Mouse (Mus musculus) forebrain, embryonic 11.5 days (tissue): ENCODE results near the gene Ccdc158. TPM values are rescaled to one million over a fixed set of nuclear protein-coding genes. Genes with fewer than 3 reads are reported as not detected.
A peak's percentile ranks its signal among the peaks of the same experiment; 100 is the strongest.

Source experiments
- ATAC-seq: fragments of 200-750 bp; cut with Nextera tagmentation; replicated peaks from 2 replicates; pipeline ENCODE4 v1.8.0; 2017; ENCODE audit warnings: moderate TSS enrichment; ENCODE audit not compliant: low FRiP score
- DNase-seq: peaks from one replicate; pipeline ENCODE4 v3.0.0-alpha.2; 2017; ENCODE audit warnings: low spot score
- H3K27ac ChIP-seq: fragments of 300-500 bp; sonication (generic); 2 replicates; pipeline ENCODE4 v1.5.1; 2014; ENCODE audit warnings: low read depth, low read length
- H3K27me3 ChIP-seq: fragments of 300-500 bp; sonication (generic); 2 replicates; pipeline ENCODE4 v1.6.1; 2014; ENCODE audit warnings: mild to moderate bottlenecking, low read length, mixed read lengths; ENCODE audit not compliant: control insufficient read depth, insufficient read depth
- H3K36me3 ChIP-seq: fragments of 300-500 bp; sonication (generic); 2 replicates; pipeline ENCODE4 v1.6.1; 2014; ENCODE audit warnings: mild to moderate bottlenecking, low read length, moderate library complexity, mixed read lengths; ENCODE audit not compliant: control insufficient read depth, insufficient read depth
- H3K4me1 ChIP-seq: fragments of 300-500 bp; sonication (generic); replicated peaks from 2 replicates; pipeline ENCODE4 v1.6.1; 2014; ENCODE audit warnings: low read length, mixed read lengths; ENCODE audit not compliant: control insufficient read depth, insufficient read depth
- H3K4me2 ChIP-seq: fragments of 300-500 bp; sonication (generic); 2 replicates; pipeline ENCODE4 v1.6.1; 2014; ENCODE audit warnings: low read depth, mild to moderate bottlenecking, low read length, moderate library complexity, mixed read lengths; ENCODE audit not compliant: severe bottlenecking
- H3K4me3 ChIP-seq: fragments of 300-500 bp; sonication (generic); 2 replicates; pipeline ENCODE4 v1.5.1; 2014; ENCODE audit warnings: low read depth, low read length
- H3K9ac ChIP-seq: fragments of 300-500 bp; sonication (generic); 2 replicates; pipeline ENCODE4 v1.6.1; 2014; ENCODE audit warnings: low read length
- H3K9me3 ChIP-seq: fragments of 300-500 bp; sonication (generic); 2 replicates; pipeline ENCODE4 v1.6.1; 2016; ENCODE audit warnings: low read length, mixed read lengths; ENCODE audit not compliant: control insufficient read depth
- WGBS: fragments of 180-500 bp; shearing (Covaris S2); extraction: QIAGEN DNeasy Blood & Tissue Kit; methylation state at CpG from one replicate; pipeline ENCODE4 v1.1.7; 2014; 5-methylcytosine and 5-hydroxymethylcytosine counted together
- polyA plus RNA-seq: library from polyadenylated mRNA; unstranded; fragments of >200 nt; fragmentation: Nextera tagmentation; extraction: Ambion mirVana; gene quantifications from 2 replicates; pipeline ENCODE4 v1.2.1, GENCODE M21; 2014

Ccdc158 gene
- polyA plus RNA-seq, 1 experiment from 2014 or later = 1.0 TPM

DNA sequence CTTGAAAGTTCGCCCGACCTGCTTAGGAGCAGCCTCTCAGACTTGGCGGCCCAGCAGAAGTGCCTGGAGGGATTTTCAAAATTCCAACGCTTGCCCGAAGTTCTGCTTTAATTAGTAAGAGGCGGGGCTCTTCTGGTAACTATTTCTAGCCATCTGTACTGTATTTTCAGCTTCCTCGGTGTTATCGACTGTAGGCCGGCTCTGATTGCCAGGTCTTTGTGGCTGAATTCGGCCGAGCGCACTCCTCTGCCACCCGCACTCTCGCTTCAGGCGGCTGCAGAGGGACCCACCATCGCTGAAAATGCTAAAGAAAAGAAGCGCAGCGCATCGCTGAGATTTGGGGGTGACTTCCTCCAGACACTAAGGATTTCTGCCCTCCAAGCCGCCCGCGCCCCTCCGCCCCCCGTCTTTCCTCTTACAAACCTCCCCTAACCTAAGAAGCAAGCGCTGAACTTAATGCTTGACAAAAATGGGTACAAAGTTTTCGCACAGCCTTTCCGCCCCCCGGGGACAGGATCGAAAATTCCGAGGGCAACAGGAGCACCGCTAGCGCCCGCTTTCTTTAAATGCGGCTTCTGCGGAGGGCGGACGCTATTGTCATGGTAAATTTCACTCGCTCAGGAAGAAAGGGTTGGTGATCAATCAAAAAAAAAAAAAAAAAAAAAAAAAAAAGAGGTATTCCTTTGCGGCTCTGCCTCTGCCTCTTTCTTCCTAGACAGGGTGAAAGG is 7.7 kb upstream of the Ccdc158 start:
- Histone ChIP-seq H3K4me2 (peak overlapping the region; percentile 53), H3K9ac (peak overlapping the region; percentile 79), H3K27ac (peak overlapping the region; percentile 75), H3K4me3 (peak overlapping the region; percentile 57), H3K9me3 (no peaks in the 10 kb centered on the region), H3K4me1 (0 out of 2 replicates have a peak, but pooled peaks cover 3% of the 10 kb centered on the region), H3K36me3 (no peaks in the 10 kb centered on the region), H3K27me3 (no peaks in the 10 kb centered on the region)
- WGBS = under 1% methylated on average over 39 of the region's 39 CpGs
- ATAC-seq (peak; percentile 70), DNase-seq (peak; percentile 79)

DNA sequence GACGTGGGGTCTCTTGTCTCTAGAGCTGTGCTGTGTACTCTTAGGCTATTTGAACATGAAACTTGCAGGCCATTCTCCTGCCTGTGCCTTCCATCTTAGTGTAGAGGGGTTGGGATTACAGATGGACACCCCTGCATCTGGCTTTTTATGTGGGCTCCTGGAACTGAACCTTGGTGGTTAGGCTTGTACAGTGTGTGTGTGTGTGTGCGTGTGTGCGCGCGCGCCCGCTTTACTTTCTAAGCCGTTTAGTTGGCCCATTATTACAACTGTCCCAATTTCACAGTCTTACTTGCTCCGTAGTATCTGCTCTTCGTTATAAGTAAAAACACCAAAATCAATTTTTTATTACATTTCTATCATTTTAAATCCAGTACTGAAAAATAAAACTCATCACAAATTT is 6.8 kb upstream of the Ccdc158 start:
- Histone ChIP-seq H3K27me3 (no peaks in the 10 kb centered on the region), H3K4me3 (no peak overlapping the region), H3K9ac (no peak overlapping the region), H3K36me3 (no peaks in the 10 kb centered on the region), H3K4me2 (no peak overlapping the region), H3K4me1 (0 out of 2 replicates have a peak, but pooled peaks cover 3% of the 10 kb centered on the region), H3K27ac (no peak overlapping the region), H3K9me3 (no peaks in the 10 kb centered on the region)
- no peak for ATAC-seq
- WGBS = 85% methylated on average over 10 of the region's 10 CpGs
- DNase-seq = no peak

DNA sequence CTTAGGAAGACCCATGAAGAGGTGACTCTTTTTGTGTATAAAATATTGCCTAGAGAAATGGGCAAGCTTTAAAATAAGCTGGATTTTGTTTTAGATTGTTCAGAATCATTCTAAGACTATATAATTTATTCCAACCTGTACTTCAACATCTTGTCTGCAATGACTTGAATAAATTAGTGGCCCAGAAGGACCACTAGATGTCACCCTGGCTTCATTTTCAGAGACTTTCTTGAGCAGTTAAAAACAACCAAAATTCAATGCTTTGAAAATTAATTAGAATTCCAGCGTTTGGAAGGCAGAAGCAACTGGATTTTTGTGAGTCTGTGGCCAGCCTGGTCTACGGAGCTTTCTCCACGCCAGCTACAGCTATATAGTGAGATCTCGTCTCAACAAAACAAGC is 4.4 kb upstream of the Ccdc158 start:
- Histone ChIP-seq H3K4me3 (no peak overlapping the region), H3K27ac (no peak overlapping the region), H3K27me3 (no peaks in the 10 kb centered on the region), H3K4me1 (peaks cover 8% of the 10 kb centered on the region; the same call in 1 of the 2 replicates), H3K36me3 (no peaks in the 10 kb centered on the region), H3K4me2 (no peak overlapping the region), H3K9me3 (no peaks in the 10 kb centered on the region), H3K9ac (no peak overlapping the region)
- 26% methylated on average over 4 of the region's 4 CpGs for WGBS
- DNase-seq (no peak), ATAC-seq (no peak)

DNA sequence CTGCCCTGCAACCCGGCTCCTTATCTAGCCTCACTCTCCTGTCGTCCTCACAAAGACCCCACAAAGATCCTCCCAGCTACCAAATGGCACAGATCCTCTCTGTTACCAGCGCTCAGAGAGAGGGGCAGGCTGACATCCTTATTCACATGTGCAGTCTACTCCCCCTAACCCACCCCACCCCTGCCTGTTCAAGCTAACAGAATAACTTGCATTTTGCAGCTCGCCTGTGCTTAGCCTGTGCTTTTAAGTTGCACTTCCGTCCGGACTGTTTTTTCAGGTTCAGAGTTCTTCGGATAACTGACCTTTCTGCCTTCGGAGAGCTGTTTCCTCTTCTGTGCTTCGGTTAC is 476 bp upstream of the Ccdc158 start:
- Histone ChIP-seq H3K9me3 (no peaks in the 10 kb centered on the region), H3K27ac (no peak overlapping the region), H3K4me3 (peak overlapping the region; percentile 39), H3K4me2 (peak overlapping the region; percentile 67), H3K4me1 (peaks cover 5% of the 10 kb centered on the region; the same call in 1 of the 2 replicates), H3K9ac (peak overlapping the region; percentile 25), H3K27me3 (no peaks in the 10 kb centered on the region), H3K36me3 (no peaks in the 10 kb centered on the region)
- no peak for DNase-seq
- 3% methylated on average over 9 of the region's 9 CpGs for WGBS
- no peak for ATAC-seq

DNA sequence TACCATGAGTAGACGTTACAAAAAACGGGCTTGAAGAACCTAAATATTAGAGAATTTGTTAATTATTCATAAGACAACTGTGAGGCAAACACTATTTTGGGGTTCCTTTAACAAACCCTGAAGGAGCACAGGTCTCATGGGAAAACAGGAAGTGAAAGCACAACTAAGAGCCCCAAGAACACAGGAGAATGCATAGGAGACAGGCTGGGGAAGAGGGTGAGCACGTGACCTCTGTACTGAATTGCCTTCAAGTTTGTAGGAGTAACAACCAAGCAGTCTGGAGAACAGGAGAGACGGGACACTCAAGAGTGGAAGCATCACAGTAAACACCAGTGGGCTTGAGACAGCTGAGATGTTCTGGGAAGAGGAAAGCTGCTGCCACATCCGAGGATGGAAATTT is 8.2 kb downstream of the Ccdc158 start:
- no peak overlapping the region for H3K4me3 ChIP-seq
- no peak for ATAC-seq
- no peak overlapping the region for H3K9ac ChIP-seq
- no peaks in the 10 kb centered on the region for H3K27me3 ChIP-seq
- WGBS = 82% methylated on average over 5 of the region's 5 CpGs
- DNase-seq = no peak
- no peaks in the 10 kb centered on the region for H3K36me3 ChIP-seq
- no peak overlapping the region for H3K27ac ChIP-seq
- H3K4me1 ChIP-seq = peaks cover 3% of the 10 kb centered on the region; the same call in 1 of the 2 replicates
- no peaks in the 10 kb centered on the region for H3K9me3 ChIP-seq
- H3K4me2 ChIP-seq = no peak overlapping the region

DNA sequence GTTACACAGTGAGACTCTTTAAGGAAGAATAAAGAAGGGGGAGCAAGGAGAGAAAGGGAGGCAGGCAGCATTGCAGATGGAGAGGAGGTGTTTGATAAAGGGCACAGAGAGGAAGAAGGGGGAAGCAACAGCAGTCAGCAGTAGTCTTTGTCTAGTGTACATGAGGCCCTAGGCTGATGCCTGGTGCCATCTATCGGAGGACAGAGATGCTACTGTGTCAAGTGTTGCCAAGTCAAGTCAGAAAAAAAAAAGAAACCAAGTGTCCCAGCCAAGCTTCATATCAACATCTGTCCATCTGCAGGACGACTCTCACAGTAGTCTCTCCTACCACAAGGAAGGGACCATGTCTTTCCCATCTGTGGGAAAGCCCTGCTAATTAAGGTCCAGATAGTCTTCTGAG is 10.8 kb downstream of the Ccdc158 start:
- no peak for ATAC-seq

DNA sequence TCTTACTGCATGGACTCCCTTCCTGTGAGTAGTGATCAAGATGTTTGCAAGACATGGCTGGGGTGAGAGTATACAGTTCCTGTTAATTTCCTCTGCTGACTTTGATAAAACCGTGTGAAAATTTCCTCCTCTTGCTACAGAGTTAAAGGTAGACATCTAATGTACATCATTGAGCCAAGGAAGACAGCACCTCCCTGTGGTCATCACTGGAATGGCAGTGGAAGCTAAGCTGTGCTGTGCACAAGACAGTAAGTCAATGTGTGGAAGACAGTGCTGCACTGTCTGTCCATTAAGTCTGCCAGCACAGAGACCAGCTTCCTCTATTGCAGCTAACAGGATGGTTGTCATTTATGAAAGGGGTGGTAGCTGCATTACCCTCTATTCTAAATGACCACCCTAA is 18.8 kb downstream of the Ccdc158 start:
- Histone ChIP-seq H3K36me3 (no peaks in the 10 kb centered on the region), H3K4me1 (no peaks in the 10 kb centered on the region), H3K27me3 (no peaks in the 10 kb centered on the region), H3K27ac (no peak overlapping the region), H3K9me3 (no peaks in the 10 kb centered on the region), H3K4me2 (no peak overlapping the region), H3K9ac (no peak overlapping the region), H3K4me3 (no peak overlapping the region)
- DNase-seq (peak; percentile 77), ATAC-seq (peak; percentile 66)
- 18% methylated on average over 1 of the region's 1 CpGs for WGBS

More for the DNA sequence above, 10.8 kb downstream of the Ccdc158 start:
- Histone ChIP-seq H3K36me3 (no peaks in the 10 kb centered on the region), H3K4me2 (no peak overlapping the region), H3K4me3 (no peak overlapping the region), H3K4me1 (no peaks in the 10 kb centered on the region), H3K27me3 (no peaks in the 10 kb centered on the region), H3K9ac (no peak overlapping the region), H3K27ac (no peak overlapping the region), H3K9me3 (no peaks in the 10 kb centered on the region)
- DNase-seq = no peak
- 81% methylated on average over 2 of the region's 2 CpGs for WGBS

DNA sequence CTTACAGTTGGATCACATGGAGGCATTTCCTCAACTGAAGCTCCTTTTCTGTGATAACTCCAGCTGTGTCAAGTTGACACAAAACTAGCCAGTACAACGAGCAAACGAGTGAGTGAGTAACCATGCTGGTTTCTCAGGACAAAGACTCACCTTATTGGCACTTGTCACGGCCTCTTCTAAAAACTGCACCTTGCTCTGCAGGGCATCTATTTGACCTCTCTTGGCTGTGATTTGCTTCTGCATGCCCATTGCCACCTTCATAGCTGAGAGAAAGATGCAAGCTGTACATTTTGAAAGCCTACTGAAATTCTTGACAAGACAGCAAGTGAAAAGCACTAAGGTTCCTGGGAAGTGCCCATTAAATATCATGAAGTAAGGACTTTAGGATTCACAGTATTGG is 34.2 kb downstream of the Ccdc158 start:
- H3K9me3 ChIP-seq = no peaks in the 10 kb centered on the region
- ATAC-seq (no peak), DNase-seq (no peak)
- no peaks in the 10 kb centered on the region for H3K27me3 ChIP-seq
- H3K4me1 ChIP-seq = no peaks in the 10 kb centered on the region
- no peak overlapping the region for H3K4me3 ChIP-seq
- no peaks in the 10 kb centered on the region for H3K36me3 ChIP-seq
- WGBS = 87% methylated on average over 3 of the region's 3 CpGs
- H3K4me2 ChIP-seq = no peak overlapping the region
- H3K27ac ChIP-seq = no peak overlapping the region
- H3K9ac ChIP-seq = no peak overlapping the region

DNA sequence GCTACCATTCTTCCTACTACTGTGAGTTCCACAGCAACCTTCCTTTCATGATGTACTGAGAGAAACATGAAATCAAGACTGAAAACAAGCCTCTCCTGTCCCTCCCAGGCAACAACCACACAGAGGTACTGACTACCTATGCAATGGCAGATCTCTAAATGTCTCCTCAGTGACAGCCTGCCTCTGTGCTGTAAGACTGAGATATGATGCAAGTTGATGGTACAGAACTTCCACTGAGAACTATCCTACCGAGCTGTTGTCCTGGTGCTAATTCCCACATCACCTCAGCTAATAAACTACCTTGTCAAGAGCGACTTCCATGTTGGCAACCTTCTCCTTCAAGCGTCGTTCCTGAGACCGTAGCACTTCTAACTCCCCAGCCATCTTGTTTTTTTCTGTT is 39.2 kb downstream of the Ccdc158 start:
- no peaks in the 10 kb centered on the region for H3K4me1 ChIP-seq
- H3K9ac ChIP-seq = no peak overlapping the region
- no peaks in the 10 kb centered on the region for H3K27me3 ChIP-seq
- WGBS = 88% methylated on average over 5 of the region's 5 CpGs
- no peaks in the 10 kb centered on the region for H3K36me3 ChIP-seq
- H3K4me2 ChIP-seq = no peak overlapping the region
- no peak for DNase-seq
- no peak for ATAC-seq
- H3K27ac ChIP-seq = no peak overlapping the region
- H3K4me3 ChIP-seq = no peak overlapping the region
- no peaks in the 10 kb centered on the region for H3K9me3 ChIP-seq
